7 mouse cellular contexts compared by ENCODE assay signal in the genomic region with DNA sequence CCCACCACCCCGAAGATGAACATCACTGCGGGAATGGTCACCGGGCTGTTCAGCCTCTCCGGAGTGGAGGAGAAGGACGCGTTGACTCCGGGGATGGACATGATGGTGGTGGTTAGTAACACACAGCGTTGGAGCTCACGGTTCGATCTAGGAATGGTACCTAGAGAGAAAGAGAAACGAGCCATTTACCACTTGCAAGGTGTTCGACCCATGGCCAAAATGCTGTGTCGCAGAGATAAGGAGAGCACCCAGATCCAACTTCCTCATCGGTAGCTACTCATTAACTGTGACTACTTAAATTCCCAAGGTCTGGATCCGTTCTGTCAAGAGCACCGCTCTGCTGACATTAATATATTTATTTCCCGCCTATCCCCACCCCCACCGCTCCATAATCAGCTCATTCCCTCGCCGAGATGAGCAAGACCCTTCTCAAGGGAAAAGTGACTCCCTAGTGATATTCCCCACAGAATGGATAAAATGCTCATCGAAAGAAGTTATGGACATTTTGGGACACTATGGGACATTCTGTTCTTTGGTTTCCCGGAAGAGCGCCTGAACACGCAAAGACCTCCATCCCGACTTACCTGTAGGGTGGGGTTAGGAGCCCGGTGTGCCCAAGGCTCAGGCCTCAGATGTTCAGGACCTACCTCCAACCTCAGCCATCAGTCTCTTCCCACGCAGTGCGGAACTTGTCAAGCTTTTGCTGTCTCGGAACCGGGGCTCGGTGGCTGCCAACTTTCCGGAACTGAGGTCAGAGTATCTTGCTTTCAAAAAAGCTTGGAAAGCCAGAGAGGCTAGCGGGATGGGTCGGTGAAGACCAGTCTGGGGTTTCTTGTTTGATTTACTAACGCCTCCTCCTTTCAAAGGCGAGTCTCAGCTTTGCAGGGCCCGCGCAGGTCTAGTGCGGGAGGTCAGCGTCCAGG. TPM values are rescaled to one million over a fixed set of nuclear protein-coding genes. Genes with fewer than 3 reads are reported as not detected.
DNase-seq lines count a peak whose midpoint lies in the region; ATAC-seq and TF ChIP-seq lines count a peak whose summit lies in the region.

No protein-coding gene starts in this region.

- no peak for TF ChIP-seq CTCF in CH12.LX (conservative IDR thresholded peaks at IDR 0.05 in 1 of 2, IDR thresholded peaks at IDR 0.05 in 1 of 2; ENCODE audit: low read depth in 2 of 2, low read length in 2 of 2)

- DNase-seq in A20 (ENCODE audit: low read depth, low spot score), result peak; percentile 12
- no peak for DNase-seq in CH12.LX (ENCODE audit: extremely low read depth)
- DNase-seq in forebrain, embryonic 10.5 days (ENCODE audit: extremely low spot score, low spot score), result peak; percentile 17
- DNase-seq in lung, postnatal 36 days, result peak; percentile 51
- DNase-seq in left cerebral cortex, adult 18-20 months (ENCODE audit: low spot score in 2 of 2), result no peak

- H3K9me3 ChIP-seq in CH12.LX (replicated peaks; ENCODE audit: low read length), result no peaks in the 10 kb centered on the region
- H3K9me3 ChIP-seq in forebrain, embryonic 10.5 days, result no peaks in the 10 kb centered on the region
- no peaks in the 10 kb centered on the region for H3K9me3 ChIP-seq in hindbrain, embryonic 16.5 days (ENCODE audit: control insufficient read depth, low read length)
- no peaks in the 10 kb centered on the region for H3K9me3 ChIP-seq in stomach, embryonic 14.5 days (ENCODE audit: control insufficient read depth, low read depth, low read length)

- H3K9ac ChIP-seq in CH12.LX (ENCODE audit: insufficient read depth, low read depth), result peak overlapping the region; percentile 14; the same call in 1 of the 2 replicates
- H3K9ac ChIP-seq in hindbrain, embryonic 16.5 days (ENCODE audit: low read depth, low read length), result peak overlapping the region; percentile 44
- peak overlapping the region; percentile 21; the same call in 1 of the 2 replicates for H3K9ac ChIP-seq in stomach, embryonic 14.5 days (replicated peaks; ENCODE audit: low read depth, low read length)

- dilution Hi-C loops in CH12.LX (cut with MboI; ENCODE audit: extremely low pct_ligation_motif_present, extremely low pct_unique_long_range_greater_than_20kb, low sequenced_read_pairs), result no loop called here

- no peaks in the 10 kb centered on the region for H3K27me3 ChIP-seq in CH12.LX (replicated peaks)
- H3K27me3 ChIP-seq in forebrain, embryonic 10.5 days (ENCODE audit: poor library complexity, severe bottlenecking), result peaks cover 73% of the 10 kb centered on the region
- H3K27me3 ChIP-seq in hindbrain, embryonic 16.5 days (replicated peaks; ENCODE audit: control insufficient read depth, insufficient read depth, low read length), result peaks cover 11% of the 10 kb centered on the region
- H3K27me3 ChIP-seq in stomach, embryonic 14.5 days (ENCODE audit: control insufficient read depth, insufficient read depth, low read length), result no peaks in the 10 kb centered on the region

- no peak for TF ChIP-seq RAD21 in CH12.LX (IDR thresholded peaks at IDR 0.05; ENCODE audit: low read depth, low read length)

- H3K27ac ChIP-seq in CH12.LX (ENCODE audit: insufficient read depth, low read depth), result peak overlapping the region; percentile 75; the same call in 1 of the 2 replicates
- H3K27ac ChIP-seq in forebrain, embryonic 10.5 days, result no peak overlapping the region
- no peak overlapping the region for H3K27ac ChIP-seq in hindbrain, embryonic 16.5 days (ENCODE audit: low read depth, low read length)
- no peak overlapping the region for H3K27ac ChIP-seq in stomach, embryonic 14.5 days (ENCODE audit: low read length)

- no peak for TF ChIP-seq EP300 in CH12.LX (IDR thresholded peaks at IDR 0.05; ENCODE audit: low read length)

- H3K79me2 ChIP-seq in CH12.LX (replicated peaks; ENCODE audit: control insufficient read depth, extremely low read depth, insufficient read depth, poor library complexity, severe bottlenecking), result peaks cover 6% of the 10 kb centered on the region

- WGBS in forebrain, embryonic 10.5 days, result 6% methylated on average over 40 of the region's 40 CpGs
- 7% methylated on average over 40 of the region's 40 CpGs for WGBS in hindbrain, embryonic 16.5 days
- 6% methylated on average over 40 of the region's 40 CpGs for WGBS in stomach, embryonic 14.5 days

- H3K4me3 ChIP-seq in CH12.LX (replicated peaks in 1 of 3; ENCODE audit: low read depth in 2 of 3, low read length in 2 of 3, poor library complexity in 1 of 3), result peak overlapping the region; percentile 49 to 81 (median 56)
- peak overlapping the region; percentile 66 for H3K4me3 ChIP-seq in forebrain, embryonic 10.5 days
- peak overlapping the region; percentile 57 for H3K4me3 ChIP-seq in hindbrain, embryonic 16.5 days (ENCODE audit: low read length)
- peak overlapping the region; percentile 60 for H3K4me3 ChIP-seq in stomach, embryonic 14.5 days (ENCODE audit: low read depth, low read length)

- TF ChIP-seq POLR2A in CH12.LX (IDR thresholded peaks at IDR 0.05; ENCODE audit: low read depth, low read length), result no peak

- ATAC-seq in hindbrain, embryonic 16.5 days, result no peak
- no peak for ATAC-seq in stomach, embryonic 14.5 days (ENCODE audit: insufficient number of reproducible peaks, insufficient read depth, low FRiP score, low read depth)

- peak overlapping the region; percentile 77 for H3K4me2 ChIP-seq in CH12.LX (ENCODE audit: insufficient read depth, low read depth, poor library complexity, severe bottlenecking)
- peak overlapping the region; percentile 100 for H3K4me2 ChIP-seq in hindbrain, embryonic 16.5 days (ENCODE audit: low read length)
- H3K4me2 ChIP-seq in stomach, embryonic 14.5 days (replicated peaks; ENCODE audit: low read depth, low read length), result peak overlapping the region; percentile 100

- in situ Hi-C loops in CH12.LX (cut with MboI; ENCODE audit: low pct_ligation_motif_present, low pct_unique_long_range_greater_than_20kb, low sequenced_read_pairs), result loop anchor here (10.0 to 25.0 kb wide), 4 partner anchors 369 to 969 kb away; no protein-coding TSS in a partner anchor

- H3K36me3 ChIP-seq in CH12.LX (replicated peaks in 1 of 2; ENCODE audit: control insufficient read depth in 1 of 2, insufficient read depth in 1 of 2, low read length in 1 of 2), result no peaks in the 10 kb centered on the region
- no peaks in the 10 kb centered on the region for H3K36me3 ChIP-seq in forebrain, embryonic 10.5 days (replicated peaks)
- H3K36me3 ChIP-seq in hindbrain, embryonic 16.5 days (ENCODE audit: control insufficient read depth, insufficient read depth, low read length), result no peaks in the 10 kb centered on the region
- H3K36me3 ChIP-seq in stomach, embryonic 14.5 days (ENCODE audit: control insufficient read depth, insufficient read depth, low read length), result no peaks in the 10 kb centered on the region

- peaks cover 8 to 39% of the 10 kb centered on the region in 2 experiments; a peak in 3 of 4 replicates for H3K4me1 ChIP-seq in CH12.LX (ENCODE audit: control insufficient read depth in 1 of 2, insufficient read depth in 2 of 2)
- H3K4me1 ChIP-seq in forebrain, embryonic 10.5 days, result peaks cover 33% of the 10 kb centered on the region
- H3K4me1 ChIP-seq in hindbrain, embryonic 16.5 days (ENCODE audit: control insufficient read depth, insufficient read depth, low read depth, low read length), result peaks cover 23% of the 10 kb centered on the region
- H3K4me1 ChIP-seq in stomach, embryonic 14.5 days (ENCODE audit: control insufficient read depth, insufficient read depth, low read length), result peaks cover 12% of the 10 kb centered on the region; the same call in 1 of the 2 replicates

TF ChIP-seq in CH12.LX, 34 proteins besides CTCF, POLR2A, EP300 and RAD21:
- TF ChIP-seq E2F4 (IDR thresholded peaks at IDR 0.05; ENCODE audit: insufficient replicate concordance, low read depth, low read length) (no peak), MAFK (IDR thresholded peaks at IDR 0.05; ENCODE audit: insufficient replicate concordance, low read length) (no peak), CHD1 (IDR thresholded peaks at IDR 0.05; ENCODE audit: low read depth, low read length) (0 out of 2 replicates have a peak, but pooled peaks have one; percentile 53), ELF1 (IDR thresholded peaks at IDR 0.05; ENCODE audit: low read depth, low read length) (no peak), SIN3A (IDR thresholded peaks at IDR 0.05; ENCODE audit: low read length) (peak; percentile 12; the same call in 1 of the 2 replicates), NRF1 (IDR thresholded peaks at IDR 0.05; ENCODE audit: low read depth, low read length) (peak; percentile 18; the same call in 1 of the 2 replicates), CHD2 (IDR thresholded peaks at IDR 0.05; ENCODE audit: low read length) (no peak)

RNA-seq across cellular contexts. Expression of gene Ptger4, which starts 0.7 kb away (rescaled TPM):
- 4.2 and 6.5 TPM in 2 replicates for total RNA-seq in CH12.LX (2012; rRNA removed)
- 4.7 and 5.5 TPM in 2 replicates for total RNA-seq in CH12.LX (2014; rRNA removed)
- polyA plus RNA-seq in CH12.LX (2012; ENCODE audit: insufficient read length, low read depth), result 3.1 and 4.4 TPM in 2 replicates
- polyA plus RNA-seq in forebrain, embryonic 10.5 days (2016; fragmentation: Nextera tagmentation; extraction: Ambion mirVana), result 0.77 and 0.97 TPM in 2 replicates
- polyA plus RNA-seq in hindbrain, embryonic 16.5 days (2015; fragmentation: Nextera tagmentation; extraction: Ambion mirVana), result 3.4 and 3.9 TPM in 2 replicates
- 5.1 and 5.8 TPM in 2 replicates for polyA plus RNA-seq in stomach, embryonic 14.5 days (2014; fragmentation: Nextera tagmentation; extraction: Ambion mirVana)
- under 1 TPM; 0.63 to 0.87 TPM for total RNA-seq in left cerebral cortex, adult 18-20 months (2021)

RNA-seq across cellular contexts. Expression of gene Ttc33, which starts 58.0 kb away (rescaled TPM):
- total RNA-seq in CH12.LX (2012; rRNA removed) (24.5 and 24.6 TPM in 2 replicates), CH12.LX (2014; rRNA removed) (53.6 and 59.4 TPM in 2 replicates)
- polyA plus RNA-seq in CH12.LX (2012; ENCODE audit: insufficient read length, low read depth), result 34.8 and 55.7 TPM in 2 replicates
- polyA plus RNA-seq in forebrain, embryonic 10.5 days (2016; fragmentation: Nextera tagmentation; extraction: Ambion mirVana), result 33.3 and 34.1 TPM in 2 replicates
- 52.5 and 54.3 TPM in 2 replicates for polyA plus RNA-seq in hindbrain, embryonic 16.5 days (2015; fragmentation: Nextera tagmentation; extraction: Ambion mirVana)
- 47.6 and 49.1 TPM in 2 replicates for polyA plus RNA-seq in stomach, embryonic 14.5 days (2014; fragmentation: Nextera tagmentation; extraction: Ambion mirVana)
- total RNA-seq in left cerebral cortex, adult 18-20 months (2021), result 10 to 100 TPM; 88.2 to 88.4 TPM

Comparison
In these comparisons a context has a peak if more than half of its experiments do, and no peak if none do; other contexts are left out.
1. DNase-seq: peak in A20 (single experiment), forebrain, embryonic 10.5 days (single experiment) and lung, postnatal 36 days (single experiment); none in CH12.LX (single experiment) and left cerebral cortex, adult 18-20 months (0 of 2).
2. Peak in every context shown above with its lines, with median percentiles within 50 percentile points of each other: H3K4me2 ChIP-seq, H3K4me3 ChIP-seq and H3K9ac ChIP-seq.